ENCODE assay signal across 8 mouse cellular contexts in the genomic region with DNA sequence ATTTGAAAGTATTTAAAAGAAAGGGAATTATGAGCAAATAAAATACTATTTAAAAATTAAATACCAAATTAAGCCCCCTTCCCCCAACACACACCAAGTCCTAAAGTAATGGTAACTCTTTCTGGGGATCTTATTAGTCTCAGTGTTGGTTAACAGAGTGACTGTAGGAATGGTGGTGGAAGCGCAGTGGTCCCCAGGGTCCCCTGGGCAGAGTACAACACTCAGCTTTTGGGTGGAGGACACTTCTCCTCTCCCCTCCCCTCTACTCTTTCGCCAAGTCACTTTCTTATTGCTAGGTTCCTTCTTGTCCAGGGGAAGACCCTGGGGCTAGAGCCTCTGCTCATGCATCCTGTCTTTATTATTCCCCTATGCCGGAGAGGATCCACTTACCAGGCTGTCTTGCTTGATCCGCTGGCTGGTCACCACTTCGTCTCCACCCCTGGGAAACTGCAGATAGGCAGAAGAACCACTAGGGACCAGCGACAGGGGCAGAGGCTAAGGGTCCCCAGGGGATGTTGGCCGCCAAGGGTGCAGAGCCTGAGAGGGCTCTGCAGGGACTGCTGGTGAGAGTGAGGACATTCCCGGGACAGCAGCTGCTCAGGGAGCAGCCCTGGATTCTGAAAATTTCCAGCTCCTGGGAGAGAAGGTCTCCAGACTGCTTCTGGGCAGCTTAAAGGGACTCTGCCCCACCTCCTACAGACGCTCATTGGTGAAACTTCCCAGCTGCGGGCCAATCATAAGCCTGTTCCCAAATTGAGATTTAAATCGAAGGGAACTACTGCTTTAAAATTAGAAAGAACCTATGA.
DNase-seq lines count a peak whose midpoint lies in the region; ATAC-seq lines count a peak whose summit lies in the region.

No protein-coding gene starts in this region.

- peak overlapping the region; percentile 65 for H3K27ac ChIP-seq in heart, embryonic 12.5 days (ENCODE audit: poor library complexity, severe bottlenecking)
- peak overlapping the region; percentile 62; the same call in 1 of the 2 replicates for H3K27ac ChIP-seq in kidney, embryonic 14.5 days (ENCODE audit: low read depth, low read length)
- no peak overlapping the region for H3K27ac ChIP-seq in limb, embryonic 13.5 days
- H3K27ac ChIP-seq in midbrain, embryonic 16.5 days (ENCODE audit: low read length), result no peak overlapping the region

- DNase-seq in adrenal gland, postnatal 25 days, result peak; percentile 57
- peak; percentile 46 for DNase-seq in fibroblast of lung, adult 2 months (ENCODE audit: low read depth)
- peak; percentile 86 for DNase-seq in telencephalon, adult 2 months (ENCODE audit: low read depth, low spot score)

- H3K36me3 ChIP-seq in heart, embryonic 12.5 days, result no peaks in the 10 kb centered on the region
- H3K36me3 ChIP-seq in kidney, embryonic 14.5 days (ENCODE audit: control insufficient read depth, insufficient read depth, low read length), result no peaks in the 10 kb centered on the region
- no peaks in the 10 kb centered on the region for H3K36me3 ChIP-seq in limb, embryonic 13.5 days
- no peaks in the 10 kb centered on the region for H3K36me3 ChIP-seq in midbrain, embryonic 16.5 days (ENCODE audit: control insufficient read depth, insufficient read depth, low read length)

- no peaks in the 10 kb centered on the region for H3K9me3 ChIP-seq in heart, embryonic 12.5 days (replicated peaks)
- no peaks in the 10 kb centered on the region for H3K9me3 ChIP-seq in kidney, embryonic 14.5 days (ENCODE audit: control insufficient read depth, low read length)
- H3K9me3 ChIP-seq in limb, embryonic 13.5 days, result no peaks in the 10 kb centered on the region
- no peaks in the 10 kb centered on the region for H3K9me3 ChIP-seq in midbrain, embryonic 16.5 days (replicated peaks; ENCODE audit: control insufficient read depth, low read length, poor library complexity, severe bottlenecking)

- no peaks in the 10 kb centered on the region for H3K27me3 ChIP-seq in heart, embryonic 12.5 days (replicated peaks)
- no peaks in the 10 kb centered on the region for H3K27me3 ChIP-seq in kidney, embryonic 14.5 days (ENCODE audit: control insufficient read depth, insufficient read depth, low read length)
- no peaks in the 10 kb centered on the region for H3K27me3 ChIP-seq in limb, embryonic 13.5 days
- no peaks in the 10 kb centered on the region for H3K27me3 ChIP-seq in midbrain, embryonic 16.5 days (ENCODE audit: control insufficient read depth, insufficient read depth, low read depth, low read length)

- peak overlapping the region; percentile 53 for H3K4me3 ChIP-seq in heart, embryonic 12.5 days
- peak overlapping the region; percentile 54 for H3K4me3 ChIP-seq in kidney, embryonic 14.5 days (ENCODE audit: low read length)
- H3K4me3 ChIP-seq in limb, embryonic 13.5 days, result peak overlapping the region; percentile 49
- peak overlapping the region; percentile 32 for H3K4me3 ChIP-seq in midbrain, embryonic 16.5 days (ENCODE audit: low read depth, low read length)

- ATAC-seq in heart, embryonic 12.5 days (ENCODE audit: insufficient number of reproducible peaks, low FRiP score), result peak; percentile 85
- ATAC-seq in kidney, embryonic 14.5 days (ENCODE audit: low FRiP score, low TSS enrichment), result peak; percentile 89
- ATAC-seq in limb, embryonic 13.5 days (ENCODE audit: low FRiP score, low read depth), result peak; percentile 89
- ATAC-seq in midbrain, embryonic 16.5 days, result peak; percentile 58; the same call in 1 of the 2 replicates
- no peak for ATAC-seq in erythroblast, adult 5-6 weeks (replicated peaks; ENCODE audit: low FRiP score, poor library complexity, severe bottlenecking)

- peak overlapping the region; percentile 69 for H3K4me2 ChIP-seq in heart, embryonic 12.5 days
- peak overlapping the region; percentile 60 for H3K4me2 ChIP-seq in kidney, embryonic 14.5 days (replicated peaks; ENCODE audit: low read depth, low read length)
- peak overlapping the region; percentile 83 for H3K4me2 ChIP-seq in limb, embryonic 13.5 days (replicated peaks)
- peak overlapping the region; percentile 60 for H3K4me2 ChIP-seq in midbrain, embryonic 16.5 days (ENCODE audit: low read length)

- WGBS in heart, embryonic 12.5 days, result 3% methylated on average over 11 of the region's 11 CpGs
- 9% methylated on average over 11 of the region's 11 CpGs for WGBS in kidney, embryonic 14.5 days
- 5% methylated on average over 11 of the region's 11 CpGs for WGBS in limb, embryonic 13.5 days
- 12% methylated on average over 11 of the region's 11 CpGs for WGBS in midbrain, embryonic 16.5 days

- H3K9ac ChIP-seq in heart, embryonic 12.5 days, result peak overlapping the region; percentile 63
- H3K9ac ChIP-seq in kidney, embryonic 14.5 days (ENCODE audit: low read depth, low read length), result peak overlapping the region; percentile 66
- peak overlapping the region; percentile 66 for H3K9ac ChIP-seq in limb, embryonic 13.5 days
- peak overlapping the region; percentile 45; the same call in 1 of the 2 replicates for H3K9ac ChIP-seq in midbrain, embryonic 16.5 days (ENCODE audit: low read depth, low read length)

- peaks cover 22% of the 10 kb centered on the region for H3K4me1 ChIP-seq in heart, embryonic 12.5 days (replicated peaks)
- peaks cover 6% of the 10 kb centered on the region for H3K4me1 ChIP-seq in kidney, embryonic 14.5 days (ENCODE audit: control insufficient read depth, insufficient read depth, low read length)
- peaks cover 24% of the 10 kb centered on the region for H3K4me1 ChIP-seq in limb, embryonic 13.5 days
- H3K4me1 ChIP-seq in midbrain, embryonic 16.5 days (ENCODE audit: control insufficient read depth, insufficient read depth, low read length), result peaks cover 14% of the 10 kb centered on the region

Comparison
In these comparisons a context has a peak if more than half of its experiments do, and no peak if none do; other contexts are left out.
1. H3K27ac ChIP-seq: peak in heart, embryonic 12.5 days (single experiment) and kidney, embryonic 14.5 days (single experiment); none in limb, embryonic 13.5 days (single experiment) and midbrain, embryonic 16.5 days (single experiment).
2. Peak in every context shown above with its lines, with median percentiles within 50 percentile points of each other: DNase-seq, H3K4me2 ChIP-seq, H3K4me3 ChIP-seq and H3K9ac ChIP-seq.